Mouse (Mus musculus): Measurements from ENCODE around the gene Hectd1.

The Hectd1 gene

DNA sequence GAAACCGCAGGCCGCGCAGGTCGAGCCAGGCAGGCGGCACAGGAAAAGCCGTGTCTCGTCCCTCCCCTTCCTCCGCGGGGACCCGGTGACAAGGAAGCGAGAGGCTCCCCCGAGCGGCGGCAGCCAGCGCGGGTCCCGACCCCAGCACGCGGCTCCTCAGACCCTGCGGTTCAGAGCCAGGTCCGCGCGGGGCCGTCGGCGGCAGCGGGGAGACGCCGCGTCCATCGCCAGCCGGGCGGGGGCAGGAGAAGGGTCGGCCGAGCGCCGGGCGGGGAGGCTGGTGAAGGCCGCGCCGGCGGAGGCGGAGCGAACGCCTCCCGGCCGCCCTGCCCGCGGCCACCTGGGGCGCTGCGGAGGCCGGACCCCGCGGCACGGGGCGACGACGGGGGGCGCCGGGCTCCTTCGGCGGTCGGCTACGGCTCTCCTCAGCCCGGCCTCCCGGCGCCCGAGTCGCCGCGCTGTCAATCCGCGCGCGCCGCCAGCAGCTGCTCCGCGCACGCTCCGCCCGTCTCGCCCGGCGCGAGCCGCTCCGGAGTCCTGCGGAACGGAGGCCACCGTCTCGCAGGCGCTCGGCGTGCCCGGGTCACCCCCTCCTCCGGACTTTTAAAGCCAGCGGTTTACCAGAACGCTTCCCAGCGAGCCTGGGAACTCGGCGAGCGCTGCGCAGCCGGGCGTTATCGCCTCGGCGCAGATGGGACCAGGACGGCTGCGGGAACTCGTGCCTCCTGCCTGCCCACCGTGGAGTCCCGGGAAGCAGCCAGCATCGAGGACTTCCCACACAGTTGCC lies at the start of gene Hectd1:
Gene Hectd1, minus strand, starts transcription at position 247 of the 787 bp plus-strand sequence.
- DNase-seq (ENCODE audit: low read depth), result no peak

DNA sequence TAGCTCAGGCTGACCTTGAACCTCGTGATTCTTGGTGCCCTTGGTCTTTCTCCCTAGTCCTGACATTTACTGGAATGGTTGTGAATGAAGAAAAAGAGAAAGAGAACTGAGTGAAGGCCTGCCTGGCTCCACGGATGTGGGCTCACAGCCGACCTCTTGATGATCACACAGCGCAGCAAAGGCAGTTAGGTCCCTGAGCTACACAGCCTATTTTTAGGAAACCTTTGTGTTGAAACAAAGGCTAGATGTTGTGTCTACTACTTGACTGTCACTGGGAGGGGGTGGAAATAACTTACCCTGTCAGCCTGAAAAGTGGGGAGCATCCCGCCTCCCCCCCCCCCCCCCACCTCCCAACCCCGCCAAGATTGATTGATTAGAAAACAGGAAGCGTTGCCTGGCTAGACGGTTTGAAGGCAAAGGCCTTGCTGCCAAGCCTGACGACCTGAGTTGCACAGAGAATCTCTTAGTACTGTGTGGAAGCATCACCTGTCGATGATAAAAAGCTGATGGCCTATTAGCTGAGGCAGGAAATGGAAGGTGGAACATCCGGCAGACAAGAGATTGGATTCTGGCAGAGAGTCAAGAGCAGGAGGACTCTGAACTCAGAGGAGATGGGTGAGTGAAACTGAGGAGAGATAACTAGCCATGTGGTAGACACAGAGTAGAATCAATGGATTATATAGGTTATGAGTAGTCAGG lies 42.3 kb upstream of the Hectd1 start:
- DNase-seq (ENCODE audit: low read depth), result no peak

DNA sequence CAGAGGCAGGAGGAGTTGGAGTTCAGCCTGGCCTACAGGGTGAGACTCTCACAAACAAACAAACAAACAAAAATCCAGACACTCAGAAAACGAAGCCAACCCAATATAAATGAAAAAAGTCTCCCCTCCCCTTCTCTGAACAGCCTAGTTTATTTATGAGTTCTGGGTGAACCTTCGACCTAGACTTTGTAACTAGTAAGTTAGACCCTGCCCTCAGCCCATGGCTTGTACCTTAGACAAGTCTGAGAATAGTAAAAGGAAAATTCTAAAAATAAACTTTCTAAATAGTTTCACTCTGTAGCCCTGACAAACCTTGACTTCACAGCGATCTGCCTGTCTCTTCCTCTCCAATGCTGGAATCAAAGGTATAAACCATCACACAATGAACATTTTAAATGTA lies 40.2 kb upstream of the Hectd1 start:
- DNase-seq (ENCODE audit: low read depth), result no peak

DNA sequence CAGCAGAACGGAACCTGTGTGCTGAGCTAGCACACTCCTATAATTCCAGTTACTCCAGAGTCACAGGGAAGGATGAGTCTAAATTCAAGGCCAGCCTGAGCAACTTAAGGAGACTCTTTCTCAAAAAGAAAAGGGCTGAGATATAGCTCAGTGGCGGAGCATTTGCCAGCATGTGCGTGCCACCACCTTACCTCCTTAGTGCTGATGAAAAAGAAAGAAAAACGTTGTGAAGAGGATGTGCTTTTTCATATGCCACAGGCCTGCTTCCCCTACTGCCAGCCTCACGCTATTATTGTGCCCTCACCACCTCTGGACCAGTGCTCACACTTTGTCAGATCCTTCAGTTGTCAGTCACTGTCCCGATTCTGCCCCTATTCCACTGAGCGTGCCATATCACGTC lies 37.7 kb upstream of the Hectd1 start:
- no peak for DNase-seq (ENCODE audit: low read depth)

DNA sequence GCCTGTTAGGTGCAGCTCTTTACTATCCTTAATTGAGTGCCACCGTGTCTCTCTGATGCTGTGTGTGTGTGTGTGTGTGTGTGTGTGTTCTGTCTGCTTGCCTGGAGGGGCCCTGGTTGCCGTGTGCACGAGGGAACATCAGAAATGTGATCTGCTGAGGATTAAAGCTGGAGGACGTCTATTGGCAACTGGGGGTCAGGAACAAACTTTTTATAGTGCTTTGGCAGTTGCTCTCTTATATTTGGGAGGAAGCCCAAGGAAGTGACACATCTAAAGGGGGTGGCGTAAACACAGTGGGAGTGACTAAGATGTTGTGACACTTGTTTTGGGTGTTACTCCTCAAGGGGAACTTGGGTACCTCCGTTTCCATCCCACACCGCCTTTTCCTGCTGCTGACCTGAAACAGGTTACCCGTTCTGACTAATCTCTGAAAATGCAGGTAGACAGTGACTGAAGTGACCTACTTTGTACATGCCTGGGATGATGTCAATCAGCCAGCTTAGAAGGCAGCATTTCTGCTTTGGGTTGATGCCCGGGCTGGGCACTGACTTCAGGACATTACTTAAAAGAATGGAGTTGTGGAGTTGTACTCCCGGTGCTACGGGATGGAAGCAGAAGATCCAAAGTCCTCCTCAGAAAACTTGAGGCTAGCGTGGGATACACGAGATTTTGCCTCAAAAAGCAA lies 37.0 kb upstream of the Hectd1 start:
- no peak for DNase-seq (ENCODE audit: low read depth)

DNA sequence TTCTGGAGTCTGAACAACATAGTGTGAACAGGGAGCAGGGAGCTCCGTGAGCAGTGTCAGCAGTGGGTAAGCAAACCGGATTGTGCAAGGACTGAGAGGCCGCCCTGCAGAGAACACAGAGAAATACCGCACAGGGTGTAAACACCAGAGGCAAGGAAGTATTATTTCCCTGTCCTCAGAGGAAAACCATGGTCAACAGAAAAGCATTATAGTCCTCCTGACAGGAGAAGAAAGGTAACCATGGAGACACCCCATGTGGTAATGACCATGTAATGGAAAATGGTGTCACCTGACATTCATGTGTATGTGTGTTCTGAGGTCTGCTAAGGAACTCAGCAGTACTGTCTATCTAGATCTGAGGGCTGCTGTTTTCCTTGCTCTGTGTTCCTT lies 36.4 kb upstream of the Hectd1 start:
- DNase-seq (ENCODE audit: low read depth), result no peak

DNA sequence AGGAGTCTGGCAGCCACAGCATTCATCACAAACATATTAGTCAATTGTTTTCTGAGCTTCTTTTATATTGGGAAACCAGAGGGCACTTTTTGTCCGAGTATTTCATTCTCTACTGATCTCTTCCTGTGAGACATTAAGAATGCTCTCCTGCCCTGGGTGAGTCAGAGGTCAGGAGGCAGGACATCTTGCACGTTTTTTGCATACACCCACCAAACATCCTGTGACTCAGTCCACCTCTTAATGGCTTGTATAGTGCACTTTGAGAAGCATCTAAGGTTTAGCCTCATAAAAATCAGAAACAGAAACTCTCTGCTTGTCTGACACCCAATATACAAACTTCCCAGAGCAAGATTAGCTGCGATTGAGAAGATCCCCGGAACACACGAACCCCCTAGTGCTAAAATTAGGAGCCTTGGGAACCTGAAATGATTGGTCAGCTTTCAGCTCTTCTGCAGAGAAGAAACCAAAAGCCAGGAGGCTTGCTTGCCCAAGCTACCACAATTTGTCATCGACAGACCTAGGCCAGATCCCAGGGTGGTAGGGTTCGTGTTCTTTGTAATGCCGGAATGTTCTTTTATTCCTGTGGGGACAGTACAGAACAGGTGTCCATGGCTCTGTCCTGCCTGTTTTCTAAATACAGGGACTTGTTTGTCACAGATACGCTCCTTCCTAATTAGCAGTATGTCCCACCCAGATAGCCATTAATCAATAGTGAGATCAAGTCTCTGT lies 35.9 kb upstream of the Hectd1 start:
- DNase-seq (ENCODE audit: low read depth), result no peak

DNA sequence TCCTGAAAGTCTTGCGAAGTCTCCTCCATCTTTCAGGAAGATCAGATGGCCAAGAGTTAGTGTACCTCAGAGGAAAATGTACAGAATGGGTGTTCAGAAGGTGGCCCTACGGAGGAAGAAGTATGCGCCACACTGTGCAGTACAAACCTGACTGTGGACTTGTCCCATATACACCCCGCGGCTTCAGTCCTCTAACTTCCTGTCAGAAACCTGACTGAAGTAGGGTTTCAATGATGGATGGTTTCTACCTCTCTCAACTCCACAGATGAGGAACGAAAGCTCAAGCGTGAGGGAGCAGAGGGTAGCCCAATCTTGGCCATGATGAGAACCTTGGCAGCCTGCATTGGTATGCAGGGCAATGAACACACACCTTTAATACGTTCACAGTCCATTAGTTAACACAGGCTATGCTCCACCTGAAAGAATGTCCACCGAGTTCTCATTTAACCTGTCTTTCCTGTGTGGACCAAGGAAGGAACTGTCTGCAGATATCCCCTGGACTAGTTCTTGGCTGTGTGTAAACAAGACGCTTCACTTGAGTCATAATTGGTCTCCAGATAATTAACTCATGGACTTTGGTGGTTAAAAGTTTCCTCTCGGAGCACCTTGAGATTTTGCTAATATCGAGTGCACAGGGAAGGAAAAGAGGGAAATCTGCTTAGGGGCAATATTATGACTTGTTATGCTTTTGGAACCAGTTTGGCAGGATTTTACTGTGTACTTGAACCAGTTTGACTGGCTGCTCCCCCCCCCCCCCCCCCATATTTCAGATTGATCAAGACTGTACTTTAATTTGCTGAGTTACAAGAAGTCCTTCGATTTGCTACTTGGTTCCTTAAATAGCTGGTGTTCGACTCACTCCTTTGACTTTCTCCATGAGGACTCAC lies 34.0 kb upstream of the Hectd1 start:
- no peak for DNase-seq (ENCODE audit: low read depth)

DNA sequence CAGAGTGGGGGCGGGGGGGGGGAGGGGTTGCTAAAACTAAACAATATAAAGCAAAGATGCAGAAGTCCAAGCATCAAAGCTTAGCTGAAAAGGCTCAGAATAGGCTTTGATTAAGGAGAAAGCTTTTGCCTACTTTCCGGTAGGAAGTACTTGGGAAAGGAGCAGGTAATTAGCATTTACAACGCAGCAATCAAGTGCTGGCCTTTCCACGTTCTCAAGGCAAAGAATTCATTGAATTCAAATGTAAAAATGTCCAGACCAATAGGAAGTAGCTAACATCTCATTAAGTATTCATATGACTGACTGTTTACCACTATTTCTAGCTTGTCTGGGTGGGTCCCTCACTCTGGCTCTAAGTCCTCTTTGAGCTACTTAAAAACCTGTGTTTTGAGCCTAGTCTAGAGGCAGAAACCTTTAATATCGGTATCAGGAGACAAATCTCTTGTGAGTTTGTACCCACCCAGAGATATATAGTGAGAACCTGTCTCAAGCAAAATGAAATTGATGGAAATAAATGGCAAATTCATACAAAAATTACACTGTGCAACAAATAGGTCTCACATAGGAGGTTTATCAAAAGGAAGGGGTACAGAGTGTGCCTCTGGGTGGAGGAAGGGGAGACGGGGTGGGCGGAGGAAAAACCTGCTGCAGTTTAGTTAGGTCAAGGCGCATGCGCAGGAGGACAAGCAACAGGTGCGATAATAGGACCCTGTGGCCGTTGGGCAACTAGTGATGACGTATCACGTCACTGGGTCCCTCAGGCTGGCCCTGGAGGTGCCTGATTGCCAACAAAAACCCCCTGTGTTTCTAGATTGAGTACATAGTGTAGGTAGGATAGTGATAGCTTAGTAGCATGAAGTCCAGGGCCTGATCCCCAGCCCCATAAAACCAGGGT lies 29.0 kb upstream of the Hectd1 start:
- no peak for DNase-seq (ENCODE audit: low read depth)

DNA sequence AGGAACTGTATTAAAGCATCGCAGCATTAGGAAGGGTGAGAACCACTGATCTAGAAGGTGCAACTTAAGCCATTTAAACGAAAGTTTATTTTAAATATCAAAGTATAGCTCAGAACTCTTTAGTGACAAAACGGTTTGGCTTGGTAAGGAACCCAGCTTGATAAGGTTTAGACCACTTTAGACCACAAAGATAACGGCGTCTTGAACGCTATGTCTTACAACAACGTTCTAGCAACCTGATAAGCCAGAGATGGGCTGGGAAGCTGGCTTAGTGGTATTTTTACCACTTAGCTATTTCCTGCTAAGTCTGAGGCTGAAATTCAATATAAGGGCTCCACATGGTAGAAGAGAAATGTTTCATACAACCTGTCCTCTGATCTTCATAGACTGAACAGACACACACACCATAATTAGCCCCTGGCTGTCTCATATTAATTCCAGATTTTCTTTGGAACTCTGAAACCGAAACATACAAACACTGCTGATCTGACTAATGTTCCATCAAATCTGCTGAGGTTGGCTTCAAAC lies 27.5 kb upstream of the Hectd1 start:
- DNase-seq (ENCODE audit: low read depth), result no peak

DNA sequence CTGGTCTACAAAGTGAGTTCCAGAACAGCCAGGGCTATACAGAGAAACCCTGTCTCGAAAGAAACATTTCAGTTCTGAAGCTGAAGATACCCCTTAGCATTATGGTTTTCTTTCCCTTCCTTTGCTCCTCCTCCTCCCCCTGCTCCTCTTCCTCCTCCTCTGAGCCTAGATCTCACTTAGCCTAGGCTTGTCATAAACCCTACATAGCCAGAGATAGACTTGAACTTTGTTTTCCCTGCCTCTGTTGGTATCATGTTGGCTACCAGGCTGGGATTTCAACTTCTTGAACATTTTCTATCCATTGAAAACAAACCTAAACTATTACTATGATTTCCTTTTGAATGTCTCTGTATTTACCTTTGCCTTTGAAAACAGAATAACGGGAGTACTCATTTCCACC lies 26.5 kb upstream of the Hectd1 start:
- DNase-seq (ENCODE audit: low read depth), result no peak

DNA sequence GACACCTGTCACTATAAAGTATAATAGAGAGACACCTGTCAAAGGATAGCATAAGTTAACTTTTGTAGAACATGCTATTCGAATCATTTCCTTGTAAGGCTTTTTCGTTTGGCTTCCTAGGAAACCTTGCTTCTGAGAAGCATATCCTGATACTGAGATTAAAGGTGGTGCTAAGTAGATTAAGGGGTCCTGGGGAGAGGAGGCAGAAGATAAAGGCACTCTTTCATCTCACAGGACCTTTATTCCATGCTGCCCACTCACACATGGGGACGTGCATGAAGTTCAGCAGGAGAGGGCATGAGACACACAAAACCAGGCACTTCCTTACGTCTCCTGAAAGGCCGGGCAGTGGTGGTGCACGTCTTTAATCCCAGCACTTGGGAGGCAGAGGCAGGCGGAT lies 26.1 kb upstream of the Hectd1 start:
- DNase-seq (ENCODE audit: low read depth), result no peak

DNA sequence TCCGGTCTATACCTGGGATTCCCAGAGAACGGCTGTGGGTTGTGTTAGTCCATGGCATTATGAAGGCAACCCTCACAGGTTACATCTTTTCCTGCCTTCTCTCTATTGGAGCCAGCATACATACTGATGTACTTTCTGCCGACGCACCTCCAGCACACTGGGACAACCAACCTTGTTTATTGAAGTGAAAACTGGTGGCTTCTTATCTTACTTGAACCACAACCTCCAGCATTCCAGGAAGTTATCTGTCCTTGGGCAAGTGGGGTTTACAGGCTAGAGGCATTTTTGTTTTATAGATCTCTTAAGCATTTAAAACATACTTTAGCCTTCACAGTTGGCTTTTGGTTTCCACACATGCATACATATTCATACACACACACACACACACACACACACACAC lies 22.3 kb upstream of the Hectd1 start:
- no peak for DNase-seq (ENCODE audit: low read depth)

DNA sequence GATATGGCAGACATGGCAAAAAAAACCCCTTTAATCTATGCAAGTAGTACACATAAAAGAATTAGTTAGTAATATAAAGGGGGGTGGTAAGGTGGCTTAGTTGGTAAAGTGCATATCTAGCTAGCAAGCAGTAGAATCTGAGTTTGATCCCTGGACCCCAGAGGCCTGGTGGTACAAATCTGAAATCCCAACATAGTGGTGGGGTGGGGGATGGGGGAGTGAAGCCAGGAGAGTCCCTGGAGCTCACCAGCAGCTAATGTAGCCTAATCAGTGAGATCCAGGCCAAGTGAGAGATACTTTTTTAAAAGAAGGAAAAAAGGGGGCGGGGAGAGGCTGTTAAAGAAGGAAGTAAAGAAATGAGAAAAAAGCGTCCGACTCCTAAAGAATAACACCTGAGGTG lies 21.8 kb upstream of the Hectd1 start:
- no peak for DNase-seq (ENCODE audit: low read depth)

DNA sequence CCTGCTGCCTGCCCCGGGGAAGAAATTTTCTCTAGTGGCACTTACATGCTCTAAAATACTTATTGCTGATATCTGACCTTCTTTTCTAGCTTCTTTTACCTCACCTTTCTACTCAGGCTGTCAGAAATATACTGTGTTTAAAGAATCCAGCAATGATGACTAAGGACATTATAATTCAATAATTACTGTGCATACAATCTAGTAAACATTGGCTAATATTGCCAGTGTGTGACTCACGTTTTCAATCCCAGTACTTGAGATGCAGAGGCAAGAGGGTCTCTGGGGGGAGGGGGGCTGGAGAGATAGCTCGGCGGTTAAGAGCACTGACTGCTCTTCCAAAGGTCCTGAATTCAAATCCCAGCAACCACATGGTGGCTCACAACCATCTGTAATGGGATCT lies 21.0 kb upstream of the Hectd1 start:
- DNase-seq (ENCODE audit: low read depth), result no peak

DNA sequence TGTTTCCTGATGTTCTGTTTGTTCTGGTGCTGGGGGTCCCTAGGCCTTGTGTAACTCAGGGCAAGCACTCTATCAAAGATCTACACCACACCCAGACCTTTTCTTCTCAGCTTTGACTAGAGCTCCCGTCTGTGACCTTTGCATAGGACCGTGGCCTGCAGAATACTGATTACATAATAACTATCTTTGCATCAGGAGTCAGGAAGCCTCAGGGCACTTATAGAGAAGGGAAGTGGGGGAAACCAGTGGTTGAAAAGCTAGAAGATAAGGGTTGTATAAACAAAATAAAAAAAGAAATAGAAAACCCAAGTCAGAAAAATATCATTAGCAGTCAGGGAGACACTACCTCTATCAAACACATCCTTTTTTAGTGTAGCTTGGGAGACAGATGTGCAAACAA lies 20.6 kb upstream of the Hectd1 start:
- DNase-seq (ENCODE audit: low read depth), result no peak

DNA sequence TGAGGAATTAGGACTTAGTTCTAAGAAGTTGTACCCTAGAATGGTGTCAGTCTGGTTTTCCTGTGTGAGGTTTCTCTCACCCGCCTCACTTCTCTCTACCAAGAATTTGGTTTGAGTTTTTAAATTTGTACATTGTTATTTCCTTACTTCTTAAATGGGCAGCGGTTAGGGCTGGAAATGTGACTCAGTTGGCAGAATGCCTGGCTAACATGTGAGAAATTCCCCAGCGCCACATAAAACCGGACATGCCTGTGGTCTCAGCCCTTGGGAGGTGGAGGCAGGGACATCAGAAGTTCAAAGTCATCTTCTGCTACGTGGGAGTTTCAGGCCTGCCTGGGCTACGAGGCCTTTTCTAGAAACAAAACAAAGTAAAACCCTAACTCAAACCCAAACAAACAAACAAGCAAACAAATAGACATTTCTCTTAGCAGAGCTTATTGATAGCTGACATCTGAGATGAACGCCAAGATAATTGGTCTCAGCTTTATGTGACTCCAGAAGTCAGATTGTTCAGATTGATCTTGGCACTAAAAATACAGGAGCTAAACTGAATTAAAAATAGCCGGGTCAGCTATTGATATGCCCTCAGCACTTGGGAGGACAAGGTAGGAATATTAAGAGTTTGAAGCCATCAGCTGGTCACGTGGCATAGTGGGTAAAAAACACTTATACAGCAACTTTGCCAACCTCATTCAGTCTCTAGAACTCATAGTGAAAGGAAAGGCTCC lies 18.8 kb upstream of the Hectd1 start:
- no peak for DNase-seq (ENCODE audit: low read depth)

DNA sequence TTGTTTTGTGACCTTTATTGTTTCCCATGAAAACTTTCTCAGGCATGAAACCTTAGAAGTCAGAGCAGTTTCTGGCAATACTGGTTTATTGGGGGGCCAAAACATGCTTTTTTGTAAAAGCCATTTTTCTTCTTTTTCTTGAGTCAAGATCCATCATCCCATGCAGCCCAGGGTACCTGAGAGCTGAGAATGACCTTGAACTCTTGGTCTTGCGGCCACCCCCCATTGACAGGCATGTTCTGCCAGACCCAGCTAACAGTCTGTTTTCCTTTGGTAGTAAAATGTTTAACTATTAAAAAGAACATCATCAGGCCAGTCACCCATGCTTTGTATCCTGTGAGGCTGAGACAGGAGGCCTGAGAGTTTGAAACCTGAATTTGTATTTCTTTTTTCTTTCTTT lies 15.9 kb upstream of the Hectd1 start:
- no peak for DNase-seq (ENCODE audit: low read depth)

DNA sequence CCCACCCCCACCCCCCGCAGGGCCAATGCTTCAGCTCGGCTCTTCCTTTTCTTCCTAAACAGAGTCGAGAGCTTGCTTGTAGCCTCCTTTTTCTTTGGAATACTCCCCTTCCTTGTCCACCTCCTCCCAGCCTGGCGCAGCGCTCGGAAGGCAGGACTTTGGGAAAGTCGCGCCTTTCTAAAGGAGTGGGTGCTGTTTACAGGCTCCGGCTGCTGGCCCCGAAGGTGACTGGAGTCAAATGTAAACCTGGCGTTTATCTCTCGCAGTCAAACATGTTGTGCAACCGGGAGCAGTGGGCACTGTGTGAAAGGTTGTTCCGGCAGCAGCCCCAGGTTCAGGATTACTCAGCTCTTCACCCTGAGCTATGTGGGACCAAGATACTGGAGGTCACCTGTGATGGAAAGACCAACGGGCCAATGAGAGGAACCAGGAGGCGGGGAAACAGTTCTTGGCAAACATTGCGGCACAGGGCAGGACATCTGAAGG lies 15.5 kb upstream of the Hectd1 start:
- peak; percentile 91 for DNase-seq (ENCODE audit: low read depth)

All from c-Kit-positive CD71-negative TER-119-negative erythroid progenitor cells, embryonic 14.5 days (primary cell).